Mouse (Mus musculus) thymus, adult 2 months (tissue): ENCODE measurements around the gene Fkbp1b. TPM values are rescaled to one million over a fixed set of nuclear protein-coding genes. Genes with fewer than 3 reads are reported as not detected.
"Not testable (repeated sequence)": the region's sequence is repeated elsewhere in the genome, so short reads cannot be mapped to it uniquely, and the experiment has no call there.

Source experiments
- DNase-seq: peaks from one replicate; pipeline ENCODE4 v3.0.0; 2021
- H3K27ac ChIP-seq: fragments of 200-500 bp; 2 replicates; pipeline ENCODE4 v1.5.1; 2012; ENCODE audit warnings: low read length, control low read depth; ENCODE audit not compliant: control insufficient read depth, insufficient read depth
- H3K27me3 ChIP-seq: fragments of 200-500 bp; 2 replicates; pipeline ENCODE4 v1.6.1; 2012; ENCODE audit warnings: mild to moderate bottlenecking, low read length, moderate library complexity, mixed read lengths; ENCODE audit not compliant: control insufficient read depth, insufficient read depth
- H3K36me3 ChIP-seq: fragments of 200-500 bp; 2 replicates; pipeline ENCODE4 v1.6.1; 2012; ENCODE audit warnings: mild to moderate bottlenecking, low read length, moderate library complexity; ENCODE audit not compliant: control insufficient read depth, insufficient read depth
- H3K4me1 ChIP-seq: fragments of 200-500 bp; replicated peaks from 2 replicates; pipeline ENCODE4 v1.6.1; 2012; ENCODE audit warnings: low read length; ENCODE audit not compliant: control insufficient read depth, insufficient read depth
- H3K4me3 ChIP-seq: fragments of 200-500 bp; 2 replicates; pipeline ENCODE4 v1.5.1; 2012; ENCODE audit warnings: mild to moderate bottlenecking, low read length, control low read depth, moderate library complexity; ENCODE audit not compliant: control insufficient read depth, insufficient read depth
- CTCF ChIP-seq: fragments of 200-500 bp; IDR thresholded peaks from 2 replicates; pipeline ENCODE4 v1.5.1; 2012; ENCODE audit warnings: mild to moderate bottlenecking, control low read depth, low read length, moderate library complexity, borderline replicate concordance; ENCODE audit not compliant: control insufficient read depth, poor library complexity, insufficient read depth; ENCODE audit errors: extremely low read depth
- POLR2A ChIP-seq: fragments of 200-500 bp; IDR thresholded peaks from 2 replicates; pipeline ENCODE4 v1.6.1; 2012; ENCODE audit warnings: mild to moderate bottlenecking, low read length, control low read depth, moderate library complexity; ENCODE audit not compliant: control insufficient read depth, poor library complexity, insufficient read depth; ENCODE audit errors: extremely low read depth
- WGBS: fragments of 180-500 bp; shearing (Covaris S2); methylation state at CpG from one replicate; pipeline ENCODE4 v1.1.7; 2018; 5-methylcytosine and 5-hydroxymethylcytosine counted together
- polyA plus RNA-seq: library from polyadenylated mRNA; depleted of rRNA; stranded (reverse); fragments of >200 nt; gene quantifications from 2 replicates; pipeline ENCODE4 v1.2.3, GENCODE M21; 2012; rRNA removed

Fkbp1b gene
- polyA plus RNA-seq: 1.7 and 3.7 TPM in 2 replicates

- peak within 1 kb of the TSS; percentile 58 for H3K4me3 ChIP-seq
- H3K27ac ChIP-seq: no peak within 1 kb of the TSS
- peaks cover 6% of the 10 kb centered on the region for H3K4me1 ChIP-seq
- TF ChIP-seq POLR2A: no peak
- peak; percentile 56 for DNase-seq
- WGBS: under 1% methylated on average over 37 of the region's 37 CpGs
- peaks cover 12% of the 10 kb centered on the region; the same call in 1 of the 2 replicates for H3K27me3 ChIP-seq
- no peaks in the 10 kb centered on the region for H3K36me3 ChIP-seq
Observed at GRCm38 (mm10) chr12:4841392-4841887, at the start of gene Fkbp1b. Gene Fkbp1b, minus strand, starts transcription at chr12:4841591.

GRCm38 (mm10) chr12:4889891-4890290 is 48.5 kb upstream of the Fkbp1b start:
- TF ChIP-seq POLR2A (no peak), CTCF (no peak)
- no peak for DNase-seq
- no peaks in the 10 kb centered on the region for H3K27me3 ChIP-seq
- H3K4me1 ChIP-seq: no peaks in the 10 kb centered on the region
- H3K4me3 ChIP-seq: no peak overlapping the region
- H3K36me3 ChIP-seq: peaks cover 10% of the 10 kb centered on the region; the same call in 1 of the 2 replicates
- 100% methylated on average over 1 of the region's 1 CpGs for WGBS
- H3K27ac ChIP-seq: no peak overlapping the region

GRCm38 (mm10) chr12:4889251-4889650 is 47.9 kb upstream of the Fkbp1b start:
- no peak overlapping the region for H3K27ac ChIP-seq
- no peak overlapping the region for H3K4me3 ChIP-seq
- H3K27me3 ChIP-seq: no peaks in the 10 kb centered on the region
- DNase-seq: no peak
- peaks cover 10% of the 10 kb centered on the region; the same call in 1 of the 2 replicates for H3K36me3 ChIP-seq
- TF ChIP-seq CTCF (no peak), POLR2A (no peak)
- 97% methylated on average over 2 of the region's 2 CpGs for WGBS
- H3K4me1 ChIP-seq: no peaks in the 10 kb centered on the region

GRCm38 (mm10) chr12:4888739-4889138 is 47.3 kb upstream of the Fkbp1b start:
- Histone ChIP-seq H3K27me3 (no peaks in the 10 kb centered on the region), H3K36me3 (peaks cover 10% of the 10 kb centered on the region; the same call in 1 of the 2 replicates), H3K27ac (no peak overlapping the region), H3K4me3 (no peak overlapping the region), H3K4me1 (no peaks in the 10 kb centered on the region)
- DNase-seq: no peak
- TF ChIP-seq POLR2A (no peak), CTCF (no peak)

GRCm38 (mm10) chr12:4886581-4886980 is 45.2 kb upstream of the Fkbp1b start:
- peaks cover 18% of the 10 kb centered on the region for H3K36me3 ChIP-seq
- H3K27ac ChIP-seq: not testable (repeated sequence)
- 97% methylated on average over 4 of the region's 4 CpGs for WGBS

GRCm38 (mm10) chr12:4885062-4885461 is 43.7 kb upstream of the Fkbp1b start:
- H3K4me3 ChIP-seq: no peak overlapping the region
- DNase-seq: no peak
- no peak overlapping the region for H3K27ac ChIP-seq
- peaks cover 18% of the 10 kb centered on the region for H3K36me3 ChIP-seq
- WGBS: 73% methylated on average over 1 of the region's 1 CpGs
- no peak for TF ChIP-seq POLR2A
- no peaks in the 10 kb centered on the region for H3K27me3 ChIP-seq
- H3K4me1 ChIP-seq: no peaks in the 10 kb centered on the region

More at GRCm38 (mm10) chr12:4886581-4886980, 45.2 kb upstream of the Fkbp1b start:
- H3K4me3 ChIP-seq, DNase-seq, H3K27me3 ChIP-seq, H3K4me1 ChIP-seq: not testable (repeated sequence)

GRCm38 (mm10) chr12:4882086-4882485 is 40.7 kb upstream of the Fkbp1b start:
- Histone ChIP-seq H3K4me3 (no peak overlapping the region), H3K4me1 (no peaks in the 10 kb centered on the region), H3K27me3 (no peaks in the 10 kb centered on the region), H3K27ac (no peak overlapping the region), H3K36me3 (peaks cover 22% of the 10 kb centered on the region)
- WGBS: 97% methylated on average over 2 of the region's 2 CpGs
- no peak for DNase-seq
- TF ChIP-seq CTCF (no peak), POLR2A (no peak)
